Mouse (Mus musculus): ENCODE measurements at regions not wholly inside any gene's neighbourhood (a gene's known extent, or its start where the extent isn't known, plus 50 kb on each side); places are given as distances from the start of the nearest gene placed in this dataset.
"Not testable (repeated sequence)": the region's sequence is repeated elsewhere in the genome, so short reads cannot be mapped to it uniquely, and the experiment has no call there.

GRCm38 (mm10) chr11:93660379-93660778 lies 225.2 kb downstream of the Utp18 start:
- no peaks in the 10 kb centered on the region for H3K4me1 ChIP-seq (ENCODE audit: control insufficient read depth in 2 of 2, insufficient read depth in 2 of 2, low read length in 2 of 2, poor library complexity in 1 of 2)
- no peak overlapping the region for H3K9ac ChIP-seq (ENCODE audit: insufficient read depth, low read depth, low read length, poor library complexity, severe bottlenecking)
- H3K36me3 ChIP-seq (ENCODE audit: control insufficient read depth, insufficient read depth, low read length, poor library complexity, severe bottlenecking) = no peaks in the 10 kb centered on the region
- no peak overlapping the region for H3K27ac ChIP-seq (ENCODE audit: insufficient read depth, low read depth, low read length, poor library complexity, severe bottlenecking)
- DNase-seq (ENCODE audit: low read depth, low spot score) = no peak
- no peaks in the 10 kb centered on the region for H3K9me3 ChIP-seq (ENCODE audit: control insufficient read depth, insufficient read depth, low read depth, low read length)
- H3K4me3 ChIP-seq (ENCODE audit: insufficient read depth in 1 of 2, low read depth in 1 of 2, low read length in 2 of 2, poor library complexity in 1 of 2, severe bottlenecking in 1 of 2) = no peak overlapping the region
- no peak for TF ChIP-seq ZNF384 (IDR thresholded peaks at IDR 0.05; ENCODE audit: low read depth, low read length)
- TF ChIP-seq HCFC1 (IDR thresholded peaks at IDR 0.05; ENCODE audit: borderline replicate concordance, insufficient read depth, low read length) = no peak
- no peak for TF ChIP-seq MAFK (IDR thresholded peaks at IDR 0.05; ENCODE audit: insufficient read depth, low read depth, low read length)
- TF ChIP-seq CHD2 (IDR thresholded peaks at IDR 0.05; ENCODE audit: low read depth, low read length) = no peak
- TF ChIP-seq ZC3H11A (IDR thresholded peaks at IDR 0.05; ENCODE audit: borderline replicate concordance, low read depth, low read length) = no peak
- in situ Hi-C loops (cut with MboI; ENCODE audit: low sequenced_read_pairs in 2 of 2, unreplicated experiment in 2 of 2) = no loop called here

DNA sequence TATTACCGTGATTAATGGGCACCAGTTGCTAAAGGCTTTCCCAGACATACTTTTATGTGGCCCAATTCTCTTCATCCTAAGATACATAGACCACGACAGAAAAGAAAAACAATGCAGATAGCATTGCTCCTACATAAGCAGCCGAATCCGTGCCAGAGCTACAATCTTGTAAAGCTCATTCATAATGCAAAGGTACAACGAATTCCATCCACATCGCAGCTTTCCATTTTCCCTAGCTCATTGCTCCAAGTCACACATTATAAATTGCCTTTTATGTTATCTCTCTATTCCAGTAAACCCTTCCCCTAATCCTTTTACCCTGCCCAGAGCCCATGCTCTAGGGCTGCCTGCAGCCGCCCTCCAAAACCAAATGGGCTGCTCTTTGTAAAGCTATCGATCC lies 226.8 kb downstream of the Utp18 start:
- Histone ChIP-seq H3K9me3 (ENCODE audit: control insufficient read depth, insufficient read depth, low read depth, low read length) (no peaks in the 10 kb centered on the region), H3K4me1 (ENCODE audit: control insufficient read depth in 2 of 2, insufficient read depth in 2 of 2, low read length in 2 of 2, poor library complexity in 1 of 2) (no peaks in the 10 kb centered on the region), H3K36me3 (ENCODE audit: control insufficient read depth, insufficient read depth, low read length, poor library complexity, severe bottlenecking) (no peaks in the 10 kb centered on the region), H3K9ac (ENCODE audit: insufficient read depth, low read depth, low read length, poor library complexity, severe bottlenecking) (no peak overlapping the region), H3K27ac (ENCODE audit: insufficient read depth, low read depth, low read length, poor library complexity, severe bottlenecking) (no peak overlapping the region), H3K4me3 (ENCODE audit: insufficient read depth in 1 of 2, low read depth in 1 of 2, low read length in 2 of 2, poor library complexity in 1 of 2, severe bottlenecking in 1 of 2) (no peak overlapping the region)
- in situ Hi-C loops (cut with MboI; ENCODE audit: low sequenced_read_pairs in 2 of 2, unreplicated experiment in 2 of 2) = no loop called here
- no peak for DNase-seq (ENCODE audit: low read depth, low spot score)
- no peak for TF ChIP-seq ZNF384 (IDR thresholded peaks at IDR 0.05; ENCODE audit: low read depth, low read length)

- Histone ChIP-seq H3K4me3 (ENCODE audit: insufficient read depth in 1 of 2, low read depth in 1 of 2, low read length in 2 of 2, poor library complexity in 1 of 2, severe bottlenecking in 1 of 2) (no peak overlapping the region), H3K4me1 (ENCODE audit: control insufficient read depth in 2 of 2, insufficient read depth in 2 of 2, low read length in 2 of 2, poor library complexity in 1 of 2) (no peaks in the 10 kb centered on the region), H3K9me3 (ENCODE audit: control insufficient read depth, insufficient read depth, low read depth, low read length) (no peaks in the 10 kb centered on the region), H3K9ac (ENCODE audit: insufficient read depth, low read depth, low read length, poor library complexity, severe bottlenecking) (no peak overlapping the region), H3K36me3 (ENCODE audit: control insufficient read depth, insufficient read depth, low read length, poor library complexity, severe bottlenecking) (no peaks in the 10 kb centered on the region), H3K27ac (ENCODE audit: insufficient read depth, low read depth, low read length, poor library complexity, severe bottlenecking) (no peak overlapping the region)
- no peak for TF ChIP-seq MAFK (IDR thresholded peaks at IDR 0.05; ENCODE audit: insufficient read depth, low read depth, low read length)
- no peak for TF ChIP-seq CHD2 (IDR thresholded peaks at IDR 0.05; ENCODE audit: low read depth, low read length)
- no peak for TF ChIP-seq ZNF384 (IDR thresholded peaks at IDR 0.05; ENCODE audit: low read depth, low read length)
- no peak for TF ChIP-seq ZC3H11A (IDR thresholded peaks at IDR 0.05; ENCODE audit: borderline replicate concordance, low read depth, low read length)
- no peak for TF ChIP-seq HCFC1 (IDR thresholded peaks at IDR 0.05; ENCODE audit: borderline replicate concordance, insufficient read depth, low read length)
- DNase-seq (ENCODE audit: low read depth, low spot score) = no peak
- in situ Hi-C loops (cut with MboI; ENCODE audit: low sequenced_read_pairs in 2 of 2, unreplicated experiment in 2 of 2) = no loop called here
Observed at GRCm38 (mm10) chr11:93655602-93656239, 229.8 kb downstream of the Utp18 start.

DNA sequence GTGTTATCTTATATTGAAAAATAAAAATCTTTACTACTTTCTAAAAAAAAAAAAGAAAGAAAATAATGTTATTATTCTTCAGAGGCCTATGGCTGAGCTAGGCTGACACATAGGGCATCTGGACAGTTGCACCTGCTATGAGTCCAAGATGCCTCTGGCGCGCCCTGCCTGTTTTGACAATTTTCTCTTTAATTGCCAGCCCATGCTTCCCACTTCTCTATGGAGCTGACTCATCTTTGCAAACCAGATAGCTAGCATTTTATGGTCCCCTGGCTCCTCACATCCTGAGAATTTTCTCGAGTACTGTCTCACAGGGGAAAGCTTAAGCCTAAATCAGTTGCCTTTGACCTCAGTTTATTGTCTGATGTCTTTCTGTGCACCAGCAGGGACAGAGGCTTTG lies 232.2 kb downstream of the Utp18 start:
- no peak overlapping the region for H3K4me3 ChIP-seq (ENCODE audit: insufficient read depth in 1 of 2, low read depth in 1 of 2, low read length in 2 of 2, poor library complexity in 1 of 2, severe bottlenecking in 1 of 2)
- no peak overlapping the region for H3K27ac ChIP-seq (ENCODE audit: insufficient read depth, low read depth, low read length, poor library complexity, severe bottlenecking)
- H3K9ac ChIP-seq (ENCODE audit: insufficient read depth, low read depth, low read length, poor library complexity, severe bottlenecking) = no peak overlapping the region
- H3K36me3 ChIP-seq (ENCODE audit: control insufficient read depth, insufficient read depth, low read length, poor library complexity, severe bottlenecking) = no peaks in the 10 kb centered on the region
- no peak for DNase-seq (ENCODE audit: low read depth, low spot score)
- in situ Hi-C loops (cut with MboI; ENCODE audit: low sequenced_read_pairs in 2 of 2, unreplicated experiment in 2 of 2) = no loop called here
- H3K9me3 ChIP-seq (ENCODE audit: control insufficient read depth, insufficient read depth, low read depth, low read length) = no peaks in the 10 kb centered on the region
- no peak for TF ChIP-seq ZNF384 (IDR thresholded peaks at IDR 0.05; ENCODE audit: low read depth, low read length)
- TF ChIP-seq HCFC1 (IDR thresholded peaks at IDR 0.05; ENCODE audit: borderline replicate concordance, insufficient read depth, low read length) = no peak
- TF ChIP-seq CHD2 (IDR thresholded peaks at IDR 0.05; ENCODE audit: low read depth, low read length) = no peak
- no peak for TF ChIP-seq MAFK (IDR thresholded peaks at IDR 0.05; ENCODE audit: insufficient read depth, low read depth, low read length)
- TF ChIP-seq ZC3H11A (IDR thresholded peaks at IDR 0.05; ENCODE audit: borderline replicate concordance, low read depth, low read length) = no peak
- no peaks in the 10 kb centered on the region for H3K4me1 ChIP-seq (ENCODE audit: control insufficient read depth in 2 of 2, insufficient read depth in 2 of 2, low read length in 2 of 2, poor library complexity in 1 of 2)

DNA sequence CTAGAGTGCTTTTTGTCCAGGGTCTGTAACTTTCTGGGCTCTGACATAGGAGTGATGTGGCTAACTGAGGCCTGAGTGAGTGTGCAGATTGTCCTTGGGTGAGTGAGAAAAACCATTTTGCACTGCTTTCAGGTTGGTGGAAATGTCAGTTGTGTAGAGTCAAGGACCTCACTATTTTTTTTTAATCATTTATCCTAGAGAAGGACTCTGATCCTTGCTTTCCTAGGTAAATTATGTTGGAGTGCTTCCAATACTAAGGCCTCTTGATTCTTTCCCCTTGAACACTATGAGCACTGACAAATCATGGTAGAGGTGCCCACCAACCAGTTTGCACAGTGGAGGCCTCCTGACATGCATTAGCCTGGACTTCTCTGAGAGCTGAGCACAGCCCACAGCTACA lies 233.6 kb downstream of the Utp18 start:
- DNase-seq (ENCODE audit: low read depth, low spot score); H3K9me3 ChIP-seq (ENCODE audit: control insufficient read depth, insufficient read depth, low read depth, low read length); H3K27ac ChIP-seq (ENCODE audit: insufficient read depth, low read depth, low read length, poor library complexity, severe bottlenecking); in situ Hi-C loops (cut with MboI; ENCODE audit: low sequenced_read_pairs in 2 of 2, unreplicated experiment in 2 of 2); H3K36me3 ChIP-seq (ENCODE audit: control insufficient read depth, insufficient read depth, low read length, poor library complexity, severe bottlenecking); H3K9ac ChIP-seq (ENCODE audit: insufficient read depth, low read depth, low read length, poor library complexity, severe bottlenecking); H3K4me1 ChIP-seq (ENCODE audit: control insufficient read depth in 2 of 2, insufficient read depth in 2 of 2, low read length in 2 of 2, poor library complexity in 1 of 2); H3K4me3 ChIP-seq (ENCODE audit: insufficient read depth in 1 of 2, low read depth in 1 of 2, low read length in 2 of 2, poor library complexity in 1 of 2, severe bottlenecking in 1 of 2): not testable (repeated sequence)

Data from ES-E14 (cell line).